Mouse (Mus musculus) layer of hippocampus, adult 2 months (tissue): ENCODE results near the gene Tepp. TPM values are rescaled to one million over a fixed set of nuclear protein-coding genes. Genes with fewer than 3 reads are reported as not detected.

ENCODE experiments used
- DNase-seq, 2 experiments: peaks; one replicate each; pipeline ENCODE4 v3.0.0; 2022; ENCODE audit warnings: low spot score in 2 of 2
- H3K27ac ChIP-seq: fragments of 200-600 bp; 2 replicates; pipeline ENCODE4 v1.8.1; 2022
- H3K4me3 ChIP-seq: fragments of 200-600 bp; 2 replicates; pipeline ENCODE4 v1.8.1; 2022; ENCODE audit warnings: mild to moderate bottlenecking
- CTCF ChIP-seq: fragments of 200-600 bp; conservative IDR thresholded peaks from 2 replicates; pipeline ENCODE4 v1.8.1; 2022; ENCODE audit warnings: antibody characterized with exemption, mild to moderate bottlenecking, moderate library complexity
- total RNA-seq, 2 experiments: library from RNA; stranded (reverse); gene quantifications; 2 replicates each; pipeline ENCODE4 v1.2.3; 2021

Gene Tepp
- total RNA-seq, 2 experiments from 2014 or later: 0.67 TPM; not detected in 1

DNA sequence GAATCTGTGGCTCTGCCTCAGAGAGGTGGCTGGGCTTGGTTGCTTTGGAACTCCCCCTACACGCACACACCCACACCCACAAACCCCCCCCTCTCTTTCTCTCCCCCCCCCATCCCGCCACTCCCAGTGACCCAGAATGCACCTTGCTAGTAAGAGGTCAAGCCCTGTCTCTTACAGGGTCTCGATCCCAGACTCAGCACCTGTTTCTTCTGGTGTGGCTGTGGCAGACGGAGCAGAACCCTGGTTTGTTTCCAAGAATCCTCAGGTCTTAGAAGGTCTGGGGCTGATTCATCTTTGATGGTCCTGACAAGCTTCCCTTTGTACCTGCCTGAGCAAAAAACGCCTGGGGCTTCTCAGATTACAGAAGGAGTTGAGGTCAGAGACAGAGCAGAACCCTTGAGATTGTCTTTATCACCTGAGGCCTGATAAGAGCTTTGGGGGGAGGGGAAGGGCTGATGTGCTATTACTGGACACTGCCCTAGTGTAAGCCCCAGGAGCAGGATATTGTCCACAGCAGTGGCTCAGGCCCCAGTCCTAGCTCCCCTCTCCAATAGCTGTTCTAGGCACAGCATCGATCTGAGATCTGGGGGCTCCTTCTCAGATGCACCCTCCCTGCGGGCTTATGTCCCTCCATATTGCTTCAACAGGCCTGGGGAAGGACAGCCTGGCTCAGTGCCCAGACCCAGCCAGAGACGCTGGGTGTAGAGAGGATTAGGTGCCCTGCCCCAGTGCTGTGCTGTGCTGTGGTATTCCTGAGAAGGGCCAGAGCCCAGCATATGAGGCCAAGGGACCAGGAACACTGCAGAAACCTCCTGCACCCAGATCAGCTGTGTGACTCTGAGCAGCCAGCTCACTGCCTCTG, 48.4 kb downstream of the Tepp start:
- TF ChIP-seq CTCF: no peak
- no peak overlapping the region for H3K27ac ChIP-seq
- DNase-seq: no peak
- H3K4me3 ChIP-seq: no peak overlapping the region

DNA sequence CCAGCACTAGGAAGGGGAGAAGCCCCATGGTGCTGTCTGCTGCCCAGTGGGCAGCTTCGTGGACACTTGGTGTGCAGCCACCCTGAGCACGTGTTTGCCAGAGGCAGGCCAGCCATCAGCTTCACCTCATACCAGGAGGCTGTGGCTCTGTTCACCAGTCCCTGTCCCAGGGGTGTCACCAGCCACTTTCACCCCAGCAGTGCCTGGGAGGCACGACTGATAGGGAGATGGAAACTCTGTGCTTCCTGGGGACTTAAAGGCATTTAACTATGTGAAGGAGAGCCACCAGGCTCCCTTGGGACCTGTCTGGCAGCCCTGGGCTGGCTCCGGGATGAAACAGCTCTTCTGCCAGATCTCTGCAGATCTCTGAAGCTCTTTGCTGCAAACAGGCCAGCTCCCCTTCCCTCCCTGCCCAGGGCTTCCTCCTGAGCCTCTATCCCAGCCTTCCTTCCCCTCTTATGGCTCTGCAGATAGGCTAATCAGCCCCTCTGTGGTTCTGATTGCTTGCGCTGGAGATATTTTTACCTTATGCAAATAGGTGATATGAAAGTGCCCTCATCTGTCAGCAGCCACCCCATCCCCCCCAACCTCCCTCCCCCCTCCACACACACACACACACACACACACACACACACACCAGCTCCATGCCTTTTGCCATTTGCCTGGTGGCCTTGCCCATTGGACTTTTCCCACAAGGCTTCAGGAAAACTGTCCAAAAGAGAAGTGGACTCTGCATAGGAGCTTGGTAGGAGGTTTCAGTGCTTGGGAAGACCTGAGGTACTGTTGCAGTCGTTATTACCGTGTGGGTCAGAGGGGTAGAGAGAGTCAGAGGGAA, 50.0 kb downstream of the Tepp start:
- no peak for DNase-seq
- H3K4me3 ChIP-seq: no peak overlapping the region
- no peak overlapping the region for H3K27ac ChIP-seq
- no peak for TF ChIP-seq CTCF

DNA sequence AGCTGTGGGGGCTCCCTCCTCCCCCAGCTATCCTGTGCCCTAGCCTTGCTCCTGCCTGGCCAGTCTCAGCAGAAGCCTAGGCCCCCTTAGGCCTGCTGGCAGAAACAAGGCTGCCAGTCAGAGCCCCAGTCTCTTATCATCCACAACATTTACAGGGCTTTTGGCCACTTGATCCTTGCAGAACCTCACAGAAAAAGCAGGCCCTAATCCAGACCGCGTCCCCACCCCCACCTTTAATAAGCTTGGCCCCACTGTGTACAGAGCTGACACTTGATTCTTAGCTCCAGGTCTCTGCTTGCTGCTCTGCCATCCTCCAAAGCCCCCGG, 50.6 kb downstream of the Tepp start:
- Histone ChIP-seq H3K4me3 (no peak overlapping the region), H3K27ac (no peak overlapping the region)
- DNase-seq: no peak
- no peak for TF ChIP-seq CTCF

DNA sequence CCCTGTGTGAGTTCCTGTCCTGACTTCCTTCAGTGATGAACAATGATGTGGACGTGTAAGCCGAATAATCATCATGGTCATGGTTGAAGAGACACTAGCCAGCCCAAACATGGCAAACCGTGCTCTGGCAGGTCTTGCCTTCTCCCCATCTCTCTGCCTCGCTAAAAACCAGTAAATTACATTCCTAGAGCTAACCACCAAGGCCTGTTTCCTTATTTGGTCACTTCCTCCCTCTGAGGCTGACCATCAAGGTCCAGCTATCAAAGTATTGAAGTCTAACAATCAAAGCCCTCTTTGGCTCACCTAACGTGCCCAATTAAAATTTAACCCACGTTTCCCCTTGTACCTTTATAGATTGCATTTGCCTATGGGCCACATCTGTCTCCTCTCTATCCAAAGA, 51.9 kb downstream of the Tepp start:
- DNase-seq: no peak
- Histone ChIP-seq H3K4me3 (no peak overlapping the region), H3K27ac (no peak overlapping the region)
- TF ChIP-seq CTCF: no peak

DNA sequence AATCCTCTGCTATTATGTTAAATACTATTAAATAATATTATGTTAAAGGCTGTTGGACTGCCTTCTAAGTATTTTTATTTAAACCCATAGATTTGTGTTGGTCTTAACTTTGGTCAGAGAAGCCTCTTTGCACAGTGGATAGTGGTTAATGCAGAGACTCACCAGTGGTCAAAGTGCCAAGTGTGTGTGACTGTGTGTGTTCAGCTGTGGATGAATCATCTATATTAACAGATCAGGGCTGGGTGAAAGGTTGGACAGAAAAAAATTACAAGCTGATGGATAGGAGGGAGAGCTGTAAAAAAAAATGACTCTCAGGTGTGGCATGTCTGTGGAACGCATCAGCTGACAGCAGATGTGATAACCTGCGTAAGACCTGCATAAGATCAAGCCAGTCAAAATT, 53.5 kb downstream of the Tepp start:
- no peak overlapping the region for H3K27ac ChIP-seq
- H3K4me3 ChIP-seq: no peak overlapping the region
- DNase-seq: no peak
- no peak for TF ChIP-seq CTCF

DNA sequence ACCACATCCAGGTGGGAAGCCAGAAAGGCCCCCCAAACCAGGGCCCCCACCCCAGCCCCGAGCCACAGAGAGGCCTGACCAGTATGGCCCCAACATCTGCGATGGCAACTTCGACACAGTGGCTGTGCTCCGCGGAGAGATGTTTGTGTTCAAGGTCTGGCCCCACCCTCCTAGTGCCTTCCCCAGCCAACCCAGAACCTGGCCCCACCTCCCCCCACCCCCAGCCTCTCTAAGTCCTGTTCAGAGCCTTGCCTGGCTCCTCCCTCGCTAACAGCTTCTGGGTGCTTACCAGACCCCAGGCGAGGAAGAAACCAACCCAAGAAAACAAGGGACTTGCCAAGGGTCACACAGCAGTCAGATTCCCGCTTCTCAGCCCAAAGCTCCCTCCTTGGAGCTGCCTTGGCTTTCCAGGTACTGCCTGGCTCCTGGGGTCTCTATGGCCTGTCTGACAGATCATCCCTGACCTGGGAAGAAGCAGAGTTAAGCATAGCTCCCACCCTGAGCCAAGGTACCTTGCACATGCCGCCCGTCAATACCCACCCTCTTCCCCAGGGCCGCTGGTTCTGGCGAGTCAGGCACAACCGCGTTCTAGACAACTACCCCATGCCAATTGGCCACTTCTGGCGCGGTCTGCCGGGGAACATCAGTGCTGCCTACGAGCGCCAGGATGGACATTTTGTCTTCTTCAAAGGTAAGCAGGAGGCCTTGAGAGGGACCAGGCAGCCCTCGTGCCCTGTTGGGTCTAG, 59.4 kb downstream of the Tepp start:
- Histone ChIP-seq H3K4me3 (no peak overlapping the region), H3K27ac (no peak overlapping the region)
- TF ChIP-seq CTCF: no peak
- DNase-seq: no peak

DNA sequence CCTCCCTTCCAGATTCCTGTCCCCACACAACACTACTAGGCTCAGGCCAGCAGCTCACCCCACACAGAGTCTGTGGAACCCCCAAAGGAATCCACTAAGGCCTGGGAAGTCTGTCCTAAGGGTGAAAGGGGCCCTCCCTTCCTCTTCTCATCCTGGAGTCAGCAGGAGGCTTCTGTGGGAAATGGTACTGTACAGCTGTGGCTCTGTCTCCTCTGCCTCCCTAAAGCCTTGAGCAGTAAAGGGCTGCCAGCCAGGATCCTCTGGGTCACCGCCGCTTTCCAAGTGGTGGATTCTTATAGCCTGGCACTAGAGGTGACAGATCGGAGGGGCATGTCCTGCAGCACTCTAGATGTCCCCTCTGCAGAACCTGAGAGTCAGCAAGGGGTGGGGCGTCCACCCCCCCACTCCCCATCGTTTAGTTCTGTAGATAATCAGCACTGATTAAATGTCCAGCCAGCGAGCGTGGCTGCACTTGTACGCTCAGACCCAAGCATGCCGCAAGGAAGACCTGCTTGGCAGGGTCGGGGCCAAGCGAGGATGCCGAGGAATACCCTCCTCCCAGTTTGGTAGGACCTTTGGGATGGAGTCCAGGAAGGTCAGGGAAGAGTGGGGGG, 63.1 kb downstream of the Tepp start:
- Histone ChIP-seq H3K4me3 (no peak overlapping the region), H3K27ac (0 out of 2 replicates have a peak overlapping the region, but pooled peaks have one; percentile 0)
- TF ChIP-seq CTCF: no peak
- DNase-seq: no peak

DNA sequence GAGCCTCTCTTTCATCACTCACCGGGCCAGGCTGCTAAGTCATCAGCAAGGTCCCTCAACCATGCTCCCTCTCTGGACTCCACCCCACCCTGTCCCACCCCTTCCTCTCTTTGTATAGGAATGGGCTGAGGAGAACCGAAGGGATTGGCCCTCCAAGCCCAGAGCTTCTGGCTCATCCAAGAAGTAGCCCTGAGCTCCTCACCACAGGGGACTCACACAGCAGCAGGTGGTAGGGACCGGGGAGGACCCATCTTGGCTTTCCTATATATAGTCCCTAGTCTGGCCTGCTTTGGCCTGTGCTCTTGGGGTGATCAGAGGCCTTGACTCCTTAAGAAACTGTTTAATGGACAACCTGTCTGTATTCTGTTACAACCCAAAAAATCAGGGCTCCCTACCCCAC, 64.1 kb downstream of the Tepp start:
- H3K27ac ChIP-seq: no peak overlapping the region
- H3K4me3 ChIP-seq: no peak overlapping the region
- no peak for TF ChIP-seq CTCF
- DNase-seq: no peak

DNA sequence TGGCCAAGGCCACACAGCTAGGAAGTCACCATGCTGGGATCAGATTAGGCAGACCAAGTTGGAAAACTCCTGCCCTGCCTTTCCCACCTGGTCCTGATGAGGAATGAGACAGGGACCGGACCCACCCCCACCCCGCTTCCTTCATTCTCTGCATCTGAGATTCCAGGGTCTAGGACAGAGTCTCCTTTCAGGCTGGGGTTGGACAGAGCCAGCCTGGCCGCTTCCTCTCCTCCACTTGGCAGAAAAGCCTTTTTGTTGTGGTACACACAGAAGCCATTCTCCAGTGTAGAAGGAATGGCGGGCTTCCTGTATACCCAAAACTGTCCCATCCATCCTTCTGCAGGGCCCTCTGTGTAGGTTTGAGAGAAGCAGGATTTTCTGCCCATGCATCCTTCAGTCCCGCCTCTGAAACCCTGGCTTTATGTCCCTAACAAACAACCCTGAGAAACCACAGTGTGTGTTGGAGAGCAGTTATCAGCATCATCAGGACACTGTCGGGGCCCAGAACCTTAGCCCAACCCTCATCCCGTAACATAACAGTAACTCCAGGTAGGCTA, 65.1 kb downstream of the Tepp start:
- no peak for DNase-seq
- Histone ChIP-seq H3K4me3 (no peak overlapping the region), H3K27ac (no peak overlapping the region)
- no peak for TF ChIP-seq CTCF

Other genes with a start within 250 kb of the Tepp start
- gene Katnb1, start 229.4 kb upstream of the Tepp start, total RNA-seq: 10 to 100 TPM; 33.9 to 45.9 TPM
- gene Kifc3, start 107.8 kb upstream of the Tepp start, total RNA-seq: 10 to 100 TPM; 61.1 to 61.2 TPM
- under 1 TPM; 0.84 to 0.93 TPM for gene Cngb1, start 4.0 kb upstream of the Tepp start, total RNA-seq
- gene Zfp319, start 21.4 kb downstream of the Tepp start, total RNA-seq: 10 to 100 TPM; 15.0 to 16.7 TPM
- gene Usb1, start 21.7 kb downstream of the Tepp start, total RNA-seq: 10 to 100 TPM in 1 of 2 experiments, 1 to 10 TPM in 1; 9.8 to 13.1 TPM
- 10 to 100 TPM; 13.1 to 14.9 TPM for gene Mmp15, start 41.7 kb downstream of the Tepp start, total RNA-seq
- gene Cfap20, start 124.3 kb downstream of the Tepp start, total RNA-seq: 10 to 100 TPM; 53.8 to 59.9 TPM
- gene Csnk2a2, start 179.5 kb downstream of the Tepp start, total RNA-seq: 10 to 100 TPM; 74.6 to 81.6 TPM
- gene Ccdc113, start 223.5 kb downstream of the Tepp start, total RNA-seq: 1 to 10 TPM; 1.3 to 1.5 TPM